Mouse (Mus musculus): ENCODE data around the gene Dapk2. TPM values are rescaled to one million over a fixed set of nuclear protein-coding genes. Genes with fewer than 3 reads are reported as not detected.

Gene Dapk2
- polyA plus RNA-seq, 1 experiment from 2014 or later, result 16.9 TPM

GRCm38 (mm10) chr9:66211420-66211819 lies 53.4 kb downstream of the Dapk2 start:
- Histone ChIP-seq H3K27ac (ENCODE audit: low read depth, low read length) (no peak overlapping the region), H3K9me3 (ENCODE audit: control insufficient read depth) (no peaks in the 10 kb centered on the region), H3K4me1 (replicated peaks; ENCODE audit: control insufficient read depth, insufficient read depth, low read length) (0 out of 2 replicates have a peak, but pooled peaks cover 13% of the 10 kb centered on the region), H3K4me3 (ENCODE audit: low read depth, low read length) (no peak overlapping the region), H3K27me3 (replicated peaks; ENCODE audit: control insufficient read depth, insufficient read depth, low read length) (no peaks in the 10 kb centered on the region), H3K36me3 (ENCODE audit: control insufficient read depth, insufficient read depth) (no peaks in the 10 kb centered on the region), H3K4me2 (replicated peaks; ENCODE audit: low read depth) (no peak overlapping the region), H3K9ac (ENCODE audit: low read depth, low read length) (no peak overlapping the region)
- no peak for TF ChIP-seq CTCF (IDR thresholded peaks at IDR 0.05; ENCODE audit: low read depth)
- ATAC-seq, result no peak
- 51% methylated on average over 4 of the region's 4 CpGs for WGBS

DNA sequence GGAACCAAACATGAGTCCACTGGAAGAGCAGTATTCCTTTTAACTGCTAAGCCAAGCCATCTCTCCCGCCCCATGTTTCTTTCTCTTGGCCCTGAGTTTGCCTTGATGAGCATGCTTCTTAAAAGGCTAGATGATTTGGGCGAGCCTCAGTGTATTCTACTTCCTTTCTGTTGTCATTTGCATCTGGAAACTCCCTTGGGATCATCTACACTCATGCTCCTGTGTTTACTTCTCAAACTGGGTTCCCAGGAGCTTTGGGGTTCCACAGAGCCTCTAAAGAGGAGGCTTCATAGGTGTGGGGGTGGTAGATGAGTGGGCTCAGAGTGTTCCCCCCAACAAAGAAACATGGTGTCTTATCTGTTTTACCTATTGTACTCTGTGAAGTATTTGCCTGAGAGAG lies 54.1 kb downstream of the Dapk2 start:
- ATAC-seq, result no peak
- Histone ChIP-seq H3K4me1 (replicated peaks; ENCODE audit: control insufficient read depth, insufficient read depth, low read length) (0 out of 2 replicates have a peak, but pooled peaks cover 8% of the 10 kb centered on the region), H3K4me2 (replicated peaks; ENCODE audit: low read depth) (no peak overlapping the region), H3K36me3 (ENCODE audit: control insufficient read depth, insufficient read depth) (no peaks in the 10 kb centered on the region), H3K27me3 (replicated peaks; ENCODE audit: control insufficient read depth, insufficient read depth, low read length) (no peaks in the 10 kb centered on the region), H3K9ac (ENCODE audit: low read depth, low read length) (no peak overlapping the region), H3K4me3 (ENCODE audit: low read depth, low read length) (no peak overlapping the region), H3K9me3 (ENCODE audit: control insufficient read depth) (no peaks in the 10 kb centered on the region), H3K27ac (ENCODE audit: low read depth, low read length) (0 out of 2 replicates have a peak overlapping the region, but pooled peaks have one; percentile 82)
- TF ChIP-seq CTCF (IDR thresholded peaks at IDR 0.05; ENCODE audit: low read depth), result no peak
- WGBS, result 77% methylated on average over 2 of the region's 2 CpGs

- Histone ChIP-seq H3K27me3 (replicated peaks; ENCODE audit: control insufficient read depth, insufficient read depth, low read length) (no peaks in the 10 kb centered on the region), H3K4me2 (replicated peaks; ENCODE audit: low read depth) (no peak overlapping the region), H3K36me3 (ENCODE audit: control insufficient read depth, insufficient read depth) (no peaks in the 10 kb centered on the region), H3K9me3 (ENCODE audit: control insufficient read depth) (no peaks in the 10 kb centered on the region), H3K9ac (ENCODE audit: low read depth, low read length) (no peak overlapping the region), H3K27ac (ENCODE audit: low read depth, low read length) (peak overlapping the region; percentile 82), H3K4me1 (replicated peaks; ENCODE audit: control insufficient read depth, insufficient read depth, low read length) (0 out of 2 replicates have a peak, but pooled peaks cover 6% of the 10 kb centered on the region), H3K4me3 (ENCODE audit: low read depth, low read length) (no peak overlapping the region)
- 34% methylated on average over 5 of the region's 5 CpGs for WGBS
- no peak for TF ChIP-seq CTCF (IDR thresholded peaks at IDR 0.05; ENCODE audit: low read depth)
- ATAC-seq, result peak; percentile 25; the same call in 1 of the 2 replicates
Measured at GRCm38 (mm10) chr9:66212802-66213201, 54.8 kb downstream of the Dapk2 start.

DNA sequence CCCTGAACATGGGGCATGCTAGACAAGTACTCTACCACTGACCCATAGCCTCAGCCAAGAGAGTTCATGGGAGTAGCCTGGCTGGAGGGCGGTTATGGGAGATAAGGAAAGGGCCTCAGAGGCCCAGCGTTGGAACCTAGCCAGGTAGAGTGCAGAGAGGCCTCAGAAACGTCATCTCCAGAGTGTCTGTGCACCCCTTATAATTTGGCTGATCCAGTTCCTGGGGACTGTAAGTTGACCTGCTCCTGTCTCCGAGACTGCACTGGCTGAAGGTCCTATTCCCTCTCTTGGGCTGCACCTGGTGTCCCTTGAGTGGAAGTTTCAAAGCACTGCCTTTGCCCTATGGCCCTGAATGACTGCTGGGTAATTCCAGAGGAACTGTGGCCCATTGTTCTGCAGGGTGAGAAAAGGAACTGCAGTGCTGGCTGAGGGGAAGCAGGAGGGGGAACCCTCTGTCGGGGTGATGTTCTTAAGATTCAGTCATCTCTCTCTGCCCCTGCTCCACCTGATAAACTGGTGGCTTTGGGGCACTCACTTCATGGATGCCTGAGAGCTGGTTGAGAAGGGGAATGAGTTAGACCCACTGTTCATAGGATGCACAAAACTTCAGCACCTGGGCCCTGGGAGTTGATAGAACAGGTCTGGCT lies 55.5 kb downstream of the Dapk2 start:
- peak overlapping the region; percentile 21; the same call in 1 of the 2 replicates for H3K4me2 ChIP-seq (replicated peaks; ENCODE audit: low read depth)
- H3K9ac ChIP-seq (ENCODE audit: low read depth, low read length), result peak overlapping the region; percentile 31; the same call in 1 of the 2 replicates
- no peak overlapping the region for H3K4me3 ChIP-seq (ENCODE audit: low read depth, low read length)
- H3K27me3 ChIP-seq (replicated peaks; ENCODE audit: control insufficient read depth, insufficient read depth, low read length), result no peaks in the 10 kb centered on the region
- H3K27ac ChIP-seq (ENCODE audit: low read depth, low read length), result peak overlapping the region; percentile 82
- 16% methylated on average over 5 of the region's 5 CpGs for WGBS
- ATAC-seq, result peak; percentile 90
- TF ChIP-seq CTCF (IDR thresholded peaks at IDR 0.05; ENCODE audit: low read depth), result peak; percentile 25; the same call in 1 of the 2 replicates
- H3K36me3 ChIP-seq (ENCODE audit: control insufficient read depth, insufficient read depth), result no peaks in the 10 kb centered on the region
- no peaks in the 10 kb centered on the region for H3K9me3 ChIP-seq (ENCODE audit: control insufficient read depth)
- 0 out of 2 replicates have a peak, but pooled peaks cover 6% of the 10 kb centered on the region for H3K4me1 ChIP-seq (replicated peaks; ENCODE audit: control insufficient read depth, insufficient read depth, low read length)

- H3K27ac ChIP-seq (ENCODE audit: low read depth, low read length), result no peak overlapping the region
- no peak overlapping the region for H3K9ac ChIP-seq (ENCODE audit: low read depth, low read length)
- ATAC-seq, result no peak
- H3K4me3 ChIP-seq (ENCODE audit: low read depth, low read length), result no peak overlapping the region
- no peaks in the 10 kb centered on the region for H3K27me3 ChIP-seq (replicated peaks; ENCODE audit: control insufficient read depth, insufficient read depth, low read length)
- no peaks in the 10 kb centered on the region for H3K9me3 ChIP-seq (ENCODE audit: control insufficient read depth)
- no peak overlapping the region for H3K4me2 ChIP-seq (replicated peaks; ENCODE audit: low read depth)
- TF ChIP-seq CTCF (IDR thresholded peaks at IDR 0.05; ENCODE audit: low read depth), result no peak
- 0 out of 2 replicates have a peak, but pooled peaks cover 4% of the 10 kb centered on the region for H3K4me1 ChIP-seq (replicated peaks; ENCODE audit: control insufficient read depth, insufficient read depth, low read length)
- H3K36me3 ChIP-seq (ENCODE audit: control insufficient read depth, insufficient read depth), result no peaks in the 10 kb centered on the region
Measured at GRCm38 (mm10) chr9:66215551-66215950, 57.5 kb downstream of the Dapk2 start.

- Histone ChIP-seq H3K4me2 (replicated peaks; ENCODE audit: low read depth) (no peak overlapping the region), H3K9me3 (ENCODE audit: control insufficient read depth) (no peaks in the 10 kb centered on the region), H3K27ac (ENCODE audit: low read depth, low read length) (no peak overlapping the region), H3K9ac (ENCODE audit: low read depth, low read length) (no peak overlapping the region), H3K4me3 (ENCODE audit: low read depth, low read length) (no peak overlapping the region), H3K4me1 (replicated peaks; ENCODE audit: control insufficient read depth, insufficient read depth, low read length) (no peaks in the 10 kb centered on the region), H3K27me3 (replicated peaks; ENCODE audit: control insufficient read depth, insufficient read depth, low read length) (no peaks in the 10 kb centered on the region), H3K36me3 (ENCODE audit: control insufficient read depth, insufficient read depth) (no peaks in the 10 kb centered on the region)
- no peak for ATAC-seq
- WGBS, result 56% methylated on average over 4 of the region's 4 CpGs
- TF ChIP-seq CTCF (IDR thresholded peaks at IDR 0.05; ENCODE audit: low read depth), result no peak
Measured at GRCm38 (mm10) chr9:66217970-66218369, 59.9 kb downstream of the Dapk2 start.

All from intestine, postnatal 0 days (tissue).